Mouse (Mus musculus) limb, embryonic 15.5 days (tissue): ENCODE measurements around the gene Ep400. TPM values are rescaled to one million over a fixed set of nuclear protein-coding genes. Genes with fewer than 3 reads are reported as not detected.
"Not testable (repeated sequence)": the region's sequence is repeated elsewhere in the genome, so short reads cannot be mapped to it uniquely, and the experiment has no call there.

Experiments
- ATAC-seq: fragments of 200-750 bp; cut with Nextera tagmentation; 2 replicates; pipeline ENCODE4 v1.8.0; 2017; ENCODE audit warnings: low read depth, moderate TSS enrichment; ENCODE audit not compliant: insufficient number of reproducible peaks, low FRiP score, low TSS enrichment
- H3K27ac ChIP-seq: fragments of 300-500 bp; sonication (generic); 2 replicates; pipeline ENCODE4 v1.5.1; 2015; ENCODE audit warnings: moderate library complexity, mild to moderate bottlenecking, inconsistent platforms
- H3K27me3 ChIP-seq: fragments of 300-500 bp; sonication (generic); 2 replicates; pipeline ENCODE4 v1.6.1; 2015; ENCODE audit warnings: inconsistent platforms
- H3K36me3 ChIP-seq: fragments of 300-500 bp; sonication (generic); 2 replicates; pipeline ENCODE4 v1.6.1; 2015; ENCODE audit warnings: inconsistent platforms
- H3K4me1 ChIP-seq: fragments of 300-500 bp; sonication (generic); 2 replicates; pipeline ENCODE4 v1.6.1; 2015; ENCODE audit warnings: inconsistent platforms
- H3K4me2 ChIP-seq: fragments of 300-500 bp; sonication (generic); 2 replicates; pipeline ENCODE4 v1.6.1; 2015; ENCODE audit warnings: mild to moderate bottlenecking, inconsistent platforms
- H3K4me3 ChIP-seq: fragments of 300-500 bp; sonication (generic); 2 replicates; pipeline ENCODE4 v1.5.1; 2015; ENCODE audit warnings: mild to moderate bottlenecking, inconsistent platforms
- H3K9ac ChIP-seq: fragments of 300-500 bp; sonication (generic); 2 replicates; pipeline ENCODE4 v1.6.1; 2015; ENCODE audit warnings: inconsistent platforms
- H3K9me3 ChIP-seq: fragments of 300-500 bp; sonication (generic); 2 replicates; pipeline ENCODE4 v1.6.1; 2016; ENCODE audit warnings: inconsistent platforms
- WGBS: fragments of 180-500 bp; shearing (Covaris S2); methylation state at CpG from one replicate; pipeline ENCODE4 v1.1.7; 2015; 5-methylcytosine and 5-hydroxymethylcytosine counted together
- polyA plus RNA-seq: library from polyadenylated mRNA; unstranded; fragments of >200 nt; fragmentation: Nextera tagmentation; extraction: Ambion mirVana; gene quantifications from 2 replicates; pipeline ENCODE4 v1.2.1, GENCODE M21; 2015

Ep400 gene
- polyA plus RNA-seq, 1 experiment from 2014 or later: 39.1 TPM

- H3K9ac ChIP-seq, ATAC-seq, H3K4me3 ChIP-seq, H3K4me2 ChIP-seq, H3K9me3 ChIP-seq, H3K27me3 ChIP-seq, H3K4me1 ChIP-seq, H3K27ac ChIP-seq: not testable (repeated sequence)
- peaks cover 67% of the 10 kb centered on the region for H3K36me3 ChIP-seq
- WGBS: 90% methylated on average over 1 of the region's 1 CpGs
Observed at GRCm38 (mm10) chr5:110721463-110721862, 49.1 kb downstream of the Ep400 start.

- no peak for ATAC-seq
- 87% methylated on average over 2 of the region's 2 CpGs for WGBS
Observed at GRCm38 (mm10) chr5:110711455-110711854, 59.1 kb downstream of the Ep400 start.

GRCm38 (mm10) chr5:110709256-110709655, 61.3 kb downstream of the Ep400 start:
- no peak overlapping the region for H3K4me3 ChIP-seq
- no peaks in the 10 kb centered on the region for H3K27me3 ChIP-seq
- no peak overlapping the region for H3K9ac ChIP-seq
- H3K9me3 ChIP-seq: no peaks in the 10 kb centered on the region
- no peak overlapping the region for H3K27ac ChIP-seq
- peaks cover 77% of the 10 kb centered on the region for H3K36me3 ChIP-seq
- 78% methylated on average over 4 of the region's 4 CpGs for WGBS
- no peaks in the 10 kb centered on the region for H3K4me1 ChIP-seq
- no peak overlapping the region for H3K4me2 ChIP-seq
- ATAC-seq: no peak

More at GRCm38 (mm10) chr5:110711455-110711854, 59.1 kb downstream of the Ep400 start:
- Histone ChIP-seq H3K4me3 (no peak overlapping the region), H3K9me3 (no peaks in the 10 kb centered on the region), H3K4me2 (no peak overlapping the region), H3K27me3 (no peaks in the 10 kb centered on the region), H3K9ac (no peak overlapping the region), H3K4me1 (no peaks in the 10 kb centered on the region), H3K36me3 (peaks cover 58% of the 10 kb centered on the region), H3K27ac (no peak overlapping the region)

GRCm38 (mm10) chr5:110704004-110704403, 66.5 kb downstream of the Ep400 start:
- no peaks in the 10 kb centered on the region for H3K4me1 ChIP-seq
- H3K36me3 ChIP-seq: peaks cover 95% of the 10 kb centered on the region
- no peak overlapping the region for H3K4me2 ChIP-seq
- H3K9me3 ChIP-seq: no peaks in the 10 kb centered on the region
- H3K27ac ChIP-seq: no peak overlapping the region
- WGBS: 73% methylated on average over 1 of the region's 1 CpGs
- no peaks in the 10 kb centered on the region for H3K27me3 ChIP-seq
- ATAC-seq: no peak
- H3K9ac ChIP-seq: no peak overlapping the region
- no peak overlapping the region for H3K4me3 ChIP-seq

GRCm38 (mm10) chr5:110698617-110699016, 71.9 kb downstream of the Ep400 start:
- no peaks in the 10 kb centered on the region for H3K4me1 ChIP-seq
- no peak overlapping the region for H3K9ac ChIP-seq
- H3K9me3 ChIP-seq: no peaks in the 10 kb centered on the region
- H3K27me3 ChIP-seq: no peaks in the 10 kb centered on the region
- H3K36me3 ChIP-seq: peaks cover 92% of the 10 kb centered on the region
- no peak for ATAC-seq
- 87% methylated on average over 4 of the region's 4 CpGs for WGBS
- no peak overlapping the region for H3K4me3 ChIP-seq
- no peak overlapping the region for H3K27ac ChIP-seq
- H3K4me2 ChIP-seq: no peak overlapping the region

- Histone ChIP-seq H3K4me3 (no peak overlapping the region), H3K4me2 (no peak overlapping the region), H3K4me1 (no peaks in the 10 kb centered on the region), H3K27me3 (no peaks in the 10 kb centered on the region), H3K9ac (no peak overlapping the region), H3K27ac (no peak overlapping the region), H3K36me3 (peaks cover 94% of the 10 kb centered on the region), H3K9me3 (no peaks in the 10 kb centered on the region)
- ATAC-seq: no peak
- 94% methylated on average over 8 of the region's 8 CpGs for WGBS
Observed at GRCm38 (mm10) chr5:110682041-110682440, 88.5 kb downstream of the Ep400 start.

GRCm38 (mm10) chr5:110665486-110666121, 104.9 kb downstream of the Ep400 start:
- Histone ChIP-seq H3K4me3 (no peak overlapping the region), H3K9ac (no peak overlapping the region), H3K27ac (no peak overlapping the region), H3K4me1 (no peaks in the 10 kb centered on the region), H3K27me3 (no peaks in the 10 kb centered on the region), H3K4me2 (no peak overlapping the region), H3K36me3 (peaks cover 86% of the 10 kb centered on the region), H3K9me3 (no peaks in the 10 kb centered on the region)
- WGBS: 64% methylated on average over 6 of the region's 6 CpGs
- no peak for ATAC-seq

- WGBS: 87% methylated on average over 2 of the region's 2 CpGs
- no peaks in the 10 kb centered on the region for H3K4me1 ChIP-seq
Observed at GRCm38 (mm10) chr5:110664750-110665269, 105.7 kb downstream of the Ep400 start.

GRCm38 (mm10) chr5:110664041-110664440, 106.5 kb downstream of the Ep400 start:
- H3K4me2 ChIP-seq: no peak overlapping the region
- no peaks in the 10 kb centered on the region for H3K4me1 ChIP-seq
- H3K27ac ChIP-seq: no peak overlapping the region
- H3K4me3 ChIP-seq: no peak overlapping the region
- no peak for ATAC-seq
- H3K9ac ChIP-seq: no peak overlapping the region
- 95% methylated on average over 2 of the region's 2 CpGs for WGBS
- H3K36me3 ChIP-seq: peaks cover 87% of the 10 kb centered on the region
- H3K9me3 ChIP-seq: no peaks in the 10 kb centered on the region
- no peaks in the 10 kb centered on the region for H3K27me3 ChIP-seq

More at GRCm38 (mm10) chr5:110664750-110665269, 105.7 kb downstream of the Ep400 start:
- Histone ChIP-seq H3K36me3 (peaks cover 86% of the 10 kb centered on the region), H3K27me3 (no peaks in the 10 kb centered on the region), H3K9me3 (no peaks in the 10 kb centered on the region), H3K4me3 (no peak overlapping the region), H3K4me2 (no peak overlapping the region), H3K27ac (no peak overlapping the region), H3K9ac (no peak overlapping the region)
- no peak for ATAC-seq

- Histone ChIP-seq H3K27ac (no peak overlapping the region), H3K9me3 (no peaks in the 10 kb centered on the region), H3K4me1 (no peaks in the 10 kb centered on the region), H3K36me3 (peaks cover 87% of the 10 kb centered on the region), H3K9ac (no peak overlapping the region), H3K27me3 (no peaks in the 10 kb centered on the region), H3K4me2 (no peak overlapping the region), H3K4me3 (no peak overlapping the region)
- ATAC-seq: no peak
Observed at GRCm38 (mm10) chr5:110659682-110660081, 110.8 kb downstream of the Ep400 start.

- Histone ChIP-seq H3K27ac (no peak overlapping the region), H3K4me3 (peak overlapping the region; percentile 99), H3K4me2 (peak overlapping the region; percentile 86), H3K4me1 (peaks cover 16% of the 10 kb centered on the region), H3K36me3 (peaks cover 71% of the 10 kb centered on the region), H3K9ac (peak overlapping the region; percentile 93), H3K27me3 (no peaks in the 10 kb centered on the region), H3K9me3 (no peaks in the 10 kb centered on the region)
- no peak for ATAC-seq
- WGBS: 1% methylated on average over 37 of the region's 37 CpGs
Observed at GRCm38 (mm10) chr5:110653686-110654085, 116.8 kb downstream of the Ep400 start.

- Histone ChIP-seq H3K36me3 (peaks cover 71% of the 10 kb centered on the region), H3K27ac (peak within 1 kb of the TSS; percentile 61), H3K9ac (peak within 1 kb of the TSS; percentile 93), H3K9me3 (no peaks in the 10 kb centered on the region), H3K4me3 (peak within 1 kb of the TSS; percentile 99), H3K4me1 (peaks cover 16% of the 10 kb centered on the region), H3K4me2 (peak within 1 kb of the TSS; percentile 86), H3K27me3 (no peaks in the 10 kb centered on the region)
- under 1% methylated on average over 91 of the region's 91 CpGs for WGBS
- ATAC-seq: peak; percentile 37; the same call in 1 of the 2 replicates
Observed at GRCm38 (mm10) chr5:110652719-110653648, 117.5 kb downstream of the Ep400 start, which contains the start of the genes Noc4l and Ddx51. Gene Noc4l, minus strand, starts transcription at chr5:110653417. Gene Ddx51, plus strand, starts transcription at chr5:110653451.
